Mouse (Mus musculus) left cerebral cortex, adult 8-10 months (tissue): ENCODE data around the gene Gm49354. TPM values are rescaled to one million over a fixed set of nuclear protein-coding genes. Genes with fewer than 3 reads are reported as not detected.
"Not testable (repeated sequence)": the region's sequence is repeated elsewhere in the genome, so short reads cannot be mapped to it uniquely, and the experiment has no call there.

ENCODE experiments used
- DNase-seq, 2 experiments: peaks; one replicate each; pipeline ENCODE4 v3.0.0; 2022; ENCODE audit warnings: low spot score in 2 of 2
- total RNA-seq, 4 experiments: library from RNA; stranded (reverse); gene quantifications; 2 replicates each; pipeline ENCODE4 v1.2.4; 2022

Gm49354 gene
- not detected for total RNA-seq

DNA sequence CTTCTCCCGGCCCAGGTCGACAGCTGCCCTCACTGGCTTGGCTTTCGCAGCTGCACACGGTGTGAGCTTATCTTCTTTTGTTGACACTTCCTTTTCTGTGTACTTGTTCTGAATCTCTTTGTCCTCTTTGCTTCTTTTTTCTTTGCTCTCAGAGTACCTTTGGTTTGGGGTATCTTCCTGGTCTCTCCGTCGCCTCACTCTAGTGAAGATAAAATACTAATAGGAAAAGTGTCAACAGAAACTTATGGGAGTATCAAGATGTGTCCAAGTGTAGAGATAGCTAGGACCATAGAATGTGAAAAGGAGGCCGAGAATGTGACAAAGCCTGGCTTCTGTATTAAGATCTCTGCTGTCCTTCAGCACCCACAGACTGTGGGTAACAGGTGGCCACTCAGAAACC is at the start of gene Gm49354:
TSS of gene Gm49354 (minus strand) at position 101 of the 400 bp plus-strand sequence.
- no peak for DNase-seq

DNA sequence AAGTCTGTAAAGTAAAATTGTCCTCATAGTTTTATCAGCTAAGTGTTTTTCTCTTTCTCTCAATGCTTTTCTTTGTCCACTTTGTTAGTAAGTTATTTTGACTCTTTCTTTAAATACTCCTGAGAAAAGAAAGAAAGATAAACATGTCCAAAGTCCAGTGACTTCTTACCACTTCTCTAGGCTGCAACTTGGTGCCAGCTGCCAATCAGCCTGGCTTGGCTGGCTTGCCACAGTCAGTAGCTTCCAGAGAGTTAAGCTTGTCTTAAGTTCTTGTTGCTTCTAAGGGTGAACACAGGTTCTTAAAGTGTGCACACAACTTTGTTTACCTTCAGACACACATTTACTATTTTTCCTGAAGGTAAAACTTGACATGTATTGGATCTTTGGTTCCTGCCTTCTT is 43.9 kb upstream of the Gm49354 start:
- DNase-seq, result no peak

DNA sequence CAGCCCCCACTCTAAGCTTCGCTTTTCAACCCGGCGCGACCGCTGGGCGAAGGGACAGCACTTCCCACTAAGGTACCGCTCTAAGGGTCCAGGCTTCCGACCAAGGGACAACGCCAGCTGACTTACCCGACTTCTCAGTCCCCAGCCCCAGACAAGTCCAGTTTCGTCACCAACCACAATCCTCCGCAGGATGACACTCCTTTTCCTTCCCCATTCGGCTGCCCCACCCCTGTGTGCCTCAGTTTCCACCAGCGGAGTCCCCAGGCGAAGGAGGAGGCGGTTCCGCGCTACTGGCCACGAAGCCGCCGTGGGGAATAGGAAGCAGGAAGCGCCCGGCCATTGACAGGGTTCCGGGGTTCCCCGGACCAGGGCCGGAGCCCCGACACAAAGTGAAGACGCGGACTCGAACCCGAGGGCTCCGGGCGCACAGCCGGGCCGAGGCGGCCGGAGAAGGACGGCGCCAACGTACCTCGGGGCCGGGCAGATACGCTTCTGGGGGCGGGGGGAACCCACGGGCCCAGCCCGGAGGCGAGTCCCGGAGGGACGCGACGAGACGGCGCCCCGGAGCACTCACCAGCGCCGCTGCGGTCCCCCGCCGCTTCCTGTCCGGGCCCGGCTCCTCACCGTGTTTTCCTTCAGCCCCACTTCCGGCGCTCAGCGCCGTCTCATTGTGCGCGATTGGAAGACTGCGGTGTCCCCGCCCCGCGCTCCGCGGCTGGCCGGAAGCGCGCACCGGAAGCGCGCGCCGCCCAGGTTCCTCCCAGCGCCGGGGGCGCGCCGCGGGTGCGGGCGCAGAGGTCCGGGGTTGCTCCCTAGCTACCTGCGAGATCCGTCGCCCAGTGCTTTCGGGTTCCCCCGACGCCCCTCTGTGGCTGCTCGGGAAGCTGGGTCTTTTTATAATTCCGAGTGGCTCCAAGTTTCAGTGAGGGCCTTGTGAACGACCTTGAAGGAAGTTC is 40.7 kb upstream of the Gm49354 start, which contains the start of gene Tut7:
TSS of gene Tut7 (minus strand) at position 641 of the 956 bp plus-strand sequence.
- peak; percentile 72 to 91 for DNase-seq

DNA sequence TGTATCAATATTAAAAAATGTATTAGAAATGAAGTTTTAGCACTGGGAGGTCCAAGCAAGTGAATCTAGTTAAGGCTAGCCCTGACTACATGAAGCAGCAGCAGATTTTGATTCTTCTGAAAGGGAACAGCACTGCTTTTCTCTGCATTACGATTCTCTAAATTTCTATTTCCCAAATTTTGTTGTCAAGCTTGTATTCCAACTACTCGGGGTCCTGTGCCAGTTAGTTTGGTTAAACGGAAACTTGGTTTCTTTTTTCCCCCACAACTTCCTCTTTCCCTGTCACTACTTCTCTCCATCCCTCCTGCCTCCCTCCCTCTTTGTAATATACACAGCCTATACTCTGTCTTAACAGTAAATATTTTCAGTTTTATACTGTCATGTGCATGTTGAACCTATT is 38.8 kb upstream of the Gm49354 start:
- DNase-seq, result no peak

DNA sequence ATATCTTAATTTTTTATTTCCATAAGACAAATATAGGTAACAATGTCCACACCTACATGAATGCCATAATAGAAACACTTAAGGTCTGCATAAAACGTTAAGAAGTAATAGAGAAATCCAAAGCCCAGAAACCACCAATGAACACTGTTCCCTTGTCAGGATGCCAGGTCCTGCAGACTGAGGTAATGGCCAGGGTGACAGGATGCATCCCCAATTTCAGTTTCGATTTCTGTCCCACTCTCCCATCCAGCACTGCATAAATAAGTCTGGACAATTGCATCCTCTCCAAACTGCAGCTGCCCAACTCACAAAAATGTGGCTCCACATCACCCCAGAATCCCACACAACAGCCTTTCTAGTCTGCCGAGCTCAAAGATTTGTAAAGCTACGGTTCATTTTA is 38.1 kb upstream of the Gm49354 start:
- no peak for DNase-seq

DNA sequence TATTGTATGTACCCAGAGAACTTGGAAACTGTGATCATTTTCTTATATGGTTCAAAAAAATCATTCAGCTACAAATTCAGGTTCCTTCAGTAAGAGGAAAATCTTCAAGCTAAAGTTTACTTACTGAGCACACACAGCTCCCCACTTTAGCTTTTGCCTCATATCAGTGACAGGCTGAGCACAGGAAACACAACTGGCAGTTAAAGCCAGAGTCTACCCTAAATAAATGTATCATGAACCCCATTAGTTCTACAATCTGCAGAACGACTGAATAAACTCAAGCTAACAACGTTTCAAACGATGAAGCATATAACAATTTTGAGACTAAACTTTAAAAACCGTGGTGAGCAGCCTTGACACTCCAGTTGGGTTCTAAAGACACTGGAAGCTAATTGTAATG is 35.3 kb upstream of the Gm49354 start:
- no peak for DNase-seq

DNA sequence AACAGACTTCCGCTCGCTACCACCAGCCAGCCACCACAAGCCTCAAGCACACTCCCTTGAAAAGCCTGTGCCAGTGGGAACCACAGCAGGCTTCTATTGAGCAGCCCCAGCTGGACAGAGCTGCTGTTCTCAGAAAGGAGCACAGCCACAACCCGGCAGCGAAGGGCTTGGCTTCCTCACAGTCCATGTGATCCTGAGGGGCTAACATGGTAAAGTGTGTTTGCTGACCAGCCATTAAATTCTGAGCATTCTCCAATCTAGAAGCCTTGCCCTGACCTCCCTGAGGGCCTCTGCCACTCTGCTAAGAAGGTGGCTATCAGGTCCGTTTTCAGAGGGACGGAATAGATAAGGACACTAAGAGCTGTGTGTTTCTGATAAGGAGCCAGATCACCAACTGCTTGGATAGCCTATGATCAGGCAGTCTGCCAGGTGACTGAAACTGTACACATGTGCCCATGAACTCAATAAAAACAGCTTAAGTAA is 32.1 kb upstream of the Gm49354 start:
- no peak for DNase-seq

DNA sequence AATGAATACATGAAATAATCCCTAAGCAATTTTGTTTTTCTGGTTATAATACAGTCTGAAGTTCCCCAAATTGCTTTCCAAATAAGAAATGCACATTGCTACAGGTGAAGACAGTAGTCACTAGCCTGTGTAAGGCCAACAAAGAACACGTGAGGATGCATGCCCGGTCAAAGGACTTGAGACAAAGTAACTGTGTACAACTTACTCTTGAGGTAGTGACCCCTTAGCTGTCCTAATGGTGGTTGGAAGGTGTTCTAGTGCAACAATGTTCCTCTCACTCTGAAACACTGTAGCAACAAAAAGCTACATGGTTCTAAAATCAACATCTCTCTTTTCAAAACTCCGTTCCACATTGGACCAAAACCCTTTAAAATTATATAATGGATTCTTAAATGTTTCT is 29.5 kb upstream of the Gm49354 start:
- DNase-seq, result no peak

DNA sequence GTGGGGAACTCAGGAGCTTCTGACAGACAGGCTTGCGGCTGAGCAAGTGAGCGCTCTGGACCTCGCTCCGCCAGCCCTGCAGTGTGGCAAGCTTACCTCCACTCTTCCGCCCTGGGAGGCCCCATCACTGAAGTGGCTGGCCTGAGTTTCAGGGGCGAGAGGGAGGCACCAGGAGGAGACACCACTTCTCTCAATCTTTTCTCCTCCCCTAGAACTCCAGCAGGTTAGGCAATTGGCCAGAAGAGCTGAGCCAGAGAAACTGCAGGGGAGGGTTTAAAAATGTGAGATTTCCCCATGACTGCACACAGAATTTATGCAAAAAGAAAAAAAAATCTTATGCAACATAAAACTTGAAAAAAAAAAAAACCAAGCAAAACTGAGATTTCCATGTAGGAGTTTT is 19.0 kb upstream of the Gm49354 start:
- DNase-seq, result no peak

DNA sequence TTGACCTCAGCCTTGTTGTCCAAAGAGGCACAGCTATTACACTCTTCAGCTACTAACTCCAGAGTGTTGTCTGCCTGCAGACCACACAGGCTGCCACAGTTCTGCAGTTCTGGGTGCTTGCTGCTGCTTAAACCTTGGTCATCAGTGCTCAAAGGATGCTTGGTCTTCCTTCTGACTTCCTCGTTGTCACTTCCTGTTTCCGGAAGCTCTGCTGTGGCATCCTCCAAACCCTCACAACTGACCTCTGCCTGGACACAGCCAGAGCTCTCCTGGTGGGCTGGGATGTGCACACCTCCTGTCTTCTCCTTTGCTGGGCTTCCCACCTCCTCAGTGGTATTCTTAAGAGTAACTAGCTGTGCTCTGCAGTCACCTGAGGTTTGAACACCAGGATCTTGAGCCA is 18.0 kb upstream of the Gm49354 start:
- no peak for DNase-seq

DNA sequence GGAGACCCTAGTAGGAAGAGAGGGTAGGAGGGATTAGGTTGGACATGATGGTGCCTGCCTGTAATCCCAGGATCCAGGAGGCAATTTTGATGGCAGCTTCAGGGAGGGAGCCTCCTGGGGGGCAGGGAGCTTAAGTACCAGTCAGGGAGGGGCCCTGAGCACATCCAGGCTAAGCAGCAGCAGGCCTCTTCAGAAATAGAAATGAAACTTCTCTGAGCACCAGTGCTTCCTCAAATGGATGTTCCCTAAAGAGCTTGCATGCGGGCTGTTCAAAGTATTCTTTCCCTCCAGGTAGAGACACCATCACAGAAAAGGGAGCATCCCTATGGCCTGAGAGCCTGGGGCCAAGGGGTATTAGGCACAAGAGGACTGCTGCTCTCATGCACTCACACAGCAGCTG is 16.3 kb upstream of the Gm49354 start:
- DNase-seq, result no peak

DNA sequence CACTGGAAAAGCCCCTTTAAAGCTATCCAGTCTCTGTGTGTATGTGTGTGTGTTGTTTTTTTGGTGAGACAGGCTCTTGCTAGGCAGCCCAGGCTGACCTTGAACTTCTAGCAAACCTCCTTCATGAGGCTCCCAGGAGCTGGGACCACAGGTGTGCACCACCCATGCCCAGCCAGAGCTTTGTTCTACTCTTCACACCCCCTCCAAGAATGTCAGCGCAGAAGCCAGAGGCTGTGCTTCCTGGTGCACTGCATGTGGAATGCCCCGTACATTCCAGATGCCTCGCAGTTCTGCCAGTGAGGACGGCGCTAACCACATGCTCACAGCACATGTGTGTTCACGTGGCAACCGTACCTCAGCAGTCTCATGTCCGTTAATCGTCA is 14.4 kb upstream of the Gm49354 start:
- no peak for DNase-seq

DNA sequence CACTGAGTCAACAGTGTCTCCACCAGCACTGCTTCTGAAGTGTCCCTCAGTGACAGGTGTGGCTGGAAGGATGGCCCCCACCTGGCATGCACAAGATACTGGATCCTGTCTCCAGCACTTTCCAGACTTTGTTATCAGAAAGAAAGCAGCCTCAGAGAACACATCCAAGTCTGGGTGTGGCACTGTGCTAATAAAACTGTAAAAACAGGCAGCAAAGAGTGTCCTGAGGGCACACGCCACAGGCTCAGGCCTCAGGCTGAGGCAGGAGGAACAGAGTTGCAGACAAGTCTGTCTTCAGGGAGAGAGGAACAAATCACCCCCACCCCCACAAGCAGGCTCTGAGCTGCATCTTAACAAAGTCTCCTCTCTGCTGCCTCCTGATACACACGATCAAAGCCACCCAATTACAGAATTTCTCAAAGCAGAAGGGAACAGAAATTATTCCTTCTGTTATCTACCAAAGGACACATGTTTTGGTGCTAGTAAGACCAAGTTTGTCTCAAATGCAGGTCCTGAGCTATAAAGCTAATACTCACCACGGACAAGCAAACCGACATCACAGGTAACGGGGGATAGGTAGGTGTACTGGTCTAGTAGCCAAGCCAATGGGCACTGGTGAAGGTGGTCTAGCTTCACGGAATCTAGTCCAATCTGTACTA is 13.9 kb upstream of the Gm49354 start:
- DNase-seq, result no peak

DNA sequence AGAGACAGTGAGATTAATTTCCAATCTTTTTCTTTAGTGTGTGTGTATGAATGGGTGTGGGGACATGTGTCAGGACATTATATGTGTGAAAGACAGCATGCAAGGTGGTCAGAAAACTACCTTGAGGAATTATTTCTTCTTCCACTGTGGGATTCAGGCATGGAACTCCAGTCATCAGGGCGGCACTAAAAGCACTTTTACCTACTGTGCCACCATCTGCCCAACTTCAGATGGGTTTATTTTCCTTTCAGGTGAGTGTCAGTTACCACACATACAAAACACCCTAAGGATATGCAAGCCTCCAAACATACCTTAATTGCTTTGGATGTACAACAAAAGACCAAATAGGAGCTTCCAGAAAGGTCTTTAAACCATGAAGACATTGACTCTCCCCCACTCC is 12.7 kb upstream of the Gm49354 start:
- DNase-seq, result no peak

DNA sequence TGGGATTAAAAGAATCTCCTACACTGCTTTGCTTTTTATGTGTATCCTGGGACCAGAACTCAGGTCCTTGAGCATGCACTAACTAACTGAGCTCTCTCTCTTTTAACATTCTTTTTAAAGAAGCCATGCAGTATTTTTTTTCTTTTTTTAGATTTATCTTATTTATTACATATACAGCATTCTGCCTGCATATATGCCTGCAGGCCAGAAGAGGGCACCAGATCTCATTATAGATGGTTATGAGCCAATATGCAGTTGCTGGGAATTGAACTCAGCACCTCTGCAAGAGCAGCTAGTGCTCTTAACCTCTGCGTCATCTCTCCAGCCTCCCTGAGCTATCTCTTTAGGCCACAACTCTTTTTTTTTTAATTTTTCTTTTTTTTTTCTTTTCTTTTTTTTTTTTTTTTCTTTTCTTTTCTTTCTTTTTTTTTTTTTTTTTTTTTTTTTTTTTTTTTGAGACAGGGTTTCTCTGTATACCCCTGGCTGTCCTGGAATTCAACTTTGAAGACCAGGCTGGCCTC is 2.2 kb downstream of the Gm49354 start:
- DNase-seq, result not testable (repeated sequence)

DNA sequence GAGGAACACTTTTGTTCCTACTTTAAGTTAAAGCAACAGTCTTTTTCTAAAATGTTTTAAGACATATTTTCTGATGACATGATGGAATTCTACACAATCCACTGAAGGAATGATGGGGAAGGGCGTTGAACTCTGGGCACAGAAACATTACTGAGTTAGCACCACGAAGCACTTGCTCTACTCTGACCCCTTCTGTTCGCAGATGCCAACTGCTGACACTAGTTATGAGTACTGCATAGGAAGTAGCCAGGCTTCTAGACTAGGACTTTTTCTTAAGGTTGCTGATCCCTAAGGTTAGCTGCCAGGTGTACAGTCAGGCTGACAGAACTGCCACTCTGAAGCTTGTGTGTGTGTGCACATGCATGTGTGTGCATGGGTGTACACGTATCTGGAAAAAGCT is 2.8 kb downstream of the Gm49354 start:
- DNase-seq, result no peak

DNA sequence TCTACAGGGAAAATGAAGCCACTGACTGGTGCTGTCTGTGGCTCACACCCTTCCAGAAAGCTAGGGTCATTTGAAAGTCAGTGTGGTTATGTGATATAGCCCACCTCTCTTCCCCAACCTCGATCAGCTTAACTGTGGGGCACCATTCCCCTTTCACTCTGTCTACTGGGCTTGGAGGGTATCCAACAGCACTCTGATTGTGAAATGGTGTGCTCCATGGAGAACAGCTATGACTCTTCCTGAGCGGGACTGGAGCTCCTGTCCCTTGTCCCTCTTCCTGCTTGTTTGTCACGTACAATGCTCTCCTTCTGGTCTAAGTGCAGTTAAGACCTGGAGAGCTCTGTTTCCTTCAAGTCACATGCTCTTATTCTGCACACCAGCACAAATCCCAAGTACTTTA is 6.9 kb downstream of the Gm49354 start:
- no peak for DNase-seq

DNA sequence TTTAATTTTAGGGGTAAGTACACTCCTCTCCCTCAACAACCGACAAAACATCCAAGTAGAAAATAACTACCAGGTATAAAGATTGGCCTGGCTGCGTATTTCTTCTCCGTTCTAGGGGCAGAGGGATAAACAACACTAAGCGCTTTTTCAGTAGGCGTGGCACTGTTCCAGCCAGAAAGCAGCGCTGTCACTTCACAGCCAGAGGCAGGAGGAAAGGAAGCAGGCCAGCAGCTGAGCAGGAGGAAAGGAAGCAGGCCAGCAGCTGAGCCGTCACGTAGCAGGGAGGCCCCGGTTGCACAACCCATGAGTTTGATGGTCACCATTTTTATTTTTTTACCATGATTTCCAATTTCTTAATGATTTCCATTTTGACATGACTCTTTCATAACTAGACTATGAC is 10.8 kb downstream of the Gm49354 start:
- peak in 1 of 2 experiments; percentile 52 for DNase-seq

DNA sequence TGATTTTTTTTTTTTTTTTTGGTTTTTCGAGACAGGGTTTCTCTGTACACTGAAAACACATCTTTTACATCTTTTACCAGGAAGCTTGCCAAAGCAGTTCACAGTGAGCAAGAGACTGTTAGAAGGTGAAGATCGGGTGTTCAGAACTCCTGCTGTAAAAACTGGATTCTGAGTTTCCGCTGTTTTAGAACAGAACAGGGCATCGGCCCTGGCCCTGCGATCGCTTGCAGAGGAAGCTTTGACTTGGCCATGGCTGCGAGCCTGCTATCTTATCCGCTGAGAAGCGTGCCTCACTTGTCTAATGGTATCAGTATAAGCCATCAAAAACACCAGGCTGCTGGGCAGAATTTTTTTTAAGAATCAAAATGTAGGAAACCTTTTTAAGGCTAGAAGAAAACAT is 11.2 kb downstream of the Gm49354 start:
- DNase-seq, result no peak

DNA sequence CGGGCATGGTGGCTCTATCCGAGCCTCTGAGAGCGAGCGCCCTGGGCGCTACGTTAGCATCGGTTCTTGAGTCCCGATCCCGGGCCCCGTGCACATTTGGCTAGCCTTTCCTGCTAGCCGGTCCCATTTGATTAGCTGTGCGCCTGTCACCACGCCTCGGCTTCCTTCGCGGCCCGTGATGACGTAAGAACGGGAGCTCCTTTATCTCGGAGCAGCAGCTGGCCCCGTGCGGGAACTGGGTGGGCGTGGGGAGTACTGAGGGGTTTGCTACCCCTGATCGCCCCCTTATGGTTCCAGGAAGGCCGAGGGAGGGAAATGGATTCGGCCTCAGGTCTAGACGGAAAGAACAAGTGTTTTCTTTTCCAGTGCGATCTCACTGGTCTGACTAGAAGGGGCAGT is 11.9 kb downstream of the Gm49354 start:
- DNase-seq, result peak; percentile 76 to 87

DNA sequence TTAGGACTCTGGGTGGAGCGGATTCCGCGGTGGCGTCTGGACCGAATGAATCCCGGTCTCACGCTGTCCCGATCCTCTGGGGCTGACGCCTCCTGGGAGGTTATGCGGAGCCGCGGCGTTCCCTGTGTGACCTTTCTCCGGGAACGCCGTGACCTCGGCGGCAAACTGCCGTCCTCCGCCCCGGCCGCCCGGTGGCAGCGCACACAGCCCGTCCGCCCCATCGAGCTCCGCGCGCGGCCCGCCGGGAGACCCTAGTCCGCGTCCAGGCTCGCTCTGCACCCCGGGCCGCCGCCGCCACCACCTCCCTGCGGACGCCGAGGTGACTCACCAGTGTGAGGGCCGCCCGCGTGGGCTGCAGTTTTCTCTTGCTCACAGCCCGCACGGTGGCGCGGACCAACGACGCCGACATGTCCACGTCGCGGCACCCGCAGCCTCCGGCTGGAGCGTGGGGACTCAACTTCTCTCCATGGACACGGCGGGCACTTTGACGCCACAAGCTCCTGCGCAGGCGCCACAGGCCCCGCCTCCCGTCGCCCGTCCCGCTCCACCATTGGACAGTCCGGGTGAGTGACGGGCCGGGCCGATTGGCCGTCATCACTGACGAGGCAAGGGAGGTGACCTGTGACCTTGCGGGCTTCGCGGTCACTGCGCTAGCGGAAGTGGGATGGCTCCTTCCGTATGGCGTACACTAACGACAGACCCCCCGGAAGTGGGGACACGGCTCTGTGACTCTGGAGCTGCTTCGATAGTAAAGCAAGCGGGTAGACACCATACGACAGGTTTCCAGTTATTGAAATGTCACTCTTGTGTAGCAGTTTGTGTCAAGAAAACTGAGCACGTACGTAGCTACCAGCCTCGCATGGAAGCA is 12.5 kb downstream of the Gm49354 start, which contains the start of gene Isca1:
TSS of gene Isca1 (minus strand) at position 515 of the 868 bp plus-strand sequence.
- peak; percentile 99 for DNase-seq
